Mouse (Mus musculus): ENCODE results near the gene 2810004N23Rik. TPM values are rescaled to one million over a fixed set of nuclear protein-coding genes. Genes with fewer than 3 reads are reported as not detected.

Gene 2810004N23Rik
- polyA plus RNA-seq, 2 experiments, result 13.5 to 17.9 TPM

DNA sequence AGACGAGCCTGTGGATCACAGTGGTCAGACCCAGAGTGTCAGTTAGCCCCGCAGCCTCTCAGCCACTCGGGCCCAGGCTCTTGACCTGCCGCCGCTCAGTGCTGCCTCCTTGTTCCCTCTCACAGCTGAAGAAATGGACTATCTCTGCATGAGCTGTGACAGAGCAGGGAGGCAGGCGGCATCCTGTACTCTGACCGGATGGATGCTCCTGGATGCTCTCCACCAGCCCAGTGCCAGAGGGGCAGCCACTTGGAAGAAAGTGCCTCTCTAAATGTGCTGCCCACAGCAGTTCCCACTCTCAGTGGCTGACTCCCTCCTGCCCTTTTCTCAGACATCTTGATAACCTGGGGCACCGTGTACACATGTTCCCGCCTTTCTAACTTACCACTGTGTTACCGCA lies 21.1 kb downstream of the 2810004N23Rik start:
- TF ChIP-seq CTCF (IDR thresholded peaks at IDR 0.05; ENCODE audit: low read depth) (no peak), EP300 (IDR thresholded peaks at IDR 0.05; ENCODE audit: low read depth) (no peak)
- 81% methylated on average over 10 of the region's 10 CpGs for WGBS (ENCODE audit: insufficient replicate concordance)
- H3K4me2 ChIP-seq (ENCODE audit: low read depth), result no peak overlapping the region
- H3K36me3 ChIP-seq (replicated peaks; ENCODE audit: control insufficient read depth, insufficient read depth, low read depth), result peaks cover 18% of the 10 kb centered on the region
- no peaks in the 10 kb centered on the region for H3K9me3 ChIP-seq (ENCODE audit: control insufficient read depth, low read length)
- no peak for DNase-seq (ENCODE audit: low read depth in 3 of 3, low spot score in 3 of 3)
- no peak overlapping the region for H3K4me3 ChIP-seq (ENCODE audit: insufficient read depth in 1 of 2, low read depth in 2 of 2, low read length in 2 of 2)
- H3K27ac ChIP-seq, result no peak overlapping the region
- H3K4me1 ChIP-seq (replicated peaks; ENCODE audit: control insufficient read depth in 2 of 2, insufficient read depth in 2 of 2, low read length in 1 of 2), result peaks cover 0 to 1% of the 10 kb centered on the region in 2 experiments; a peak in 1 of 4 replicates
- H3K27me3 ChIP-seq (ENCODE audit: control insufficient read depth, insufficient read depth, low read length), result no peaks in the 10 kb centered on the region
- ATAC-seq (ENCODE audit: insufficient read depth), result no peak
- H3K9ac ChIP-seq (replicated peaks), result no peak overlapping the region

DNA sequence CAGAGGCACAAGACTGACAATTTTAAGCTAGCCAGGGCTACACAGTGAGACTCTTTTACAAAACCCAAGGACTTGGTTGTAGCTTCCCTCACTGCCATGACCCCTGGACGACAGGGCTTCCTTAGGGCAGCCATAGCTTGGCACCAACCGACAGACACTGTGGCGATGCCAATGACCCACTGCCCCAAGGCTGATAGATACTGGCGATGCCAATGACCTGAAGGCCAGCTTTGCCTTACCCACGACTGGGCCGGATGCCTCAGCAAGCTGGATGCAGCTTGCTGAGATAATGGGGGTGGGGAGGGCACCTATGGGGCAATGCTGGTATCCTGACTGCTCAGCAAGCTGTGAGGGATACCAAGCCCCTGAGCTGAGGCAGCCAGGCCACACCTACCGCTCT lies 22.0 kb downstream of the 2810004N23Rik start:
- no peaks in the 10 kb centered on the region for H3K9me3 ChIP-seq (ENCODE audit: control insufficient read depth, low read length)
- DNase-seq (ENCODE audit: low read depth in 3 of 3, low spot score in 3 of 3) (no peak), ATAC-seq (ENCODE audit: insufficient read depth) (no peak)
- WGBS (ENCODE audit: insufficient replicate concordance), result 77% methylated on average over 7 of the region's 7 CpGs
- peaks cover 0 to 1% of the 10 kb centered on the region in 2 experiments; a peak in 1 of 4 replicates for H3K4me1 ChIP-seq (replicated peaks; ENCODE audit: control insufficient read depth in 2 of 2, insufficient read depth in 2 of 2, low read length in 1 of 2)
- H3K4me2 ChIP-seq (ENCODE audit: low read depth), result no peak overlapping the region
- no peak for TF ChIP-seq CTCF (IDR thresholded peaks at IDR 0.05; ENCODE audit: low read depth)
- TF ChIP-seq EP300 (IDR thresholded peaks at IDR 0.05; ENCODE audit: low read depth), result no peak
- no peak overlapping the region for H3K4me3 ChIP-seq (ENCODE audit: insufficient read depth in 1 of 2, low read depth in 2 of 2, low read length in 2 of 2)
- no peak overlapping the region for H3K9ac ChIP-seq (replicated peaks)
- H3K27ac ChIP-seq, result no peak overlapping the region
- H3K27me3 ChIP-seq (ENCODE audit: control insufficient read depth, insufficient read depth, low read length), result no peaks in the 10 kb centered on the region
- peaks cover 18% of the 10 kb centered on the region for H3K36me3 ChIP-seq (replicated peaks; ENCODE audit: control insufficient read depth, insufficient read depth, low read depth)

DNA sequence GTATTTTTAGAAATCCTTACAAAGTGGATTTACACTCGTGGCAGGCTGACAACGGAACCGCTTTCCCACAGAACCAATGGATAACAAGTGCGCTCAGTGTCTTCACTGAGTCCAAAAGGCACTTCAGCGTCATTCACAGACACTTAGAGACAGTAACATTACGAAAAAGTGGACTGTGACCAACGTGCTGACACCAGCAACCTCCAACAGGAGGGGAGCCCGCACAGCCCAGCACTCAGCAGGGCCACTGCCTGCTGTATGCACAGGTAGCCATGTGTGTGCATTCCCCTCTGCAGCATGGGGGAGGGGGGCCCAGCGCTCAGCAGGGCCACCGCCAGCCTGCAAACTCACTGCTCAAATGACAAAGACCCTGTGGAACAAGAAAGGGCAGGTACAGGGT lies 23.5 kb downstream of the 2810004N23Rik start:
- peaks cover 18% of the 10 kb centered on the region for H3K36me3 ChIP-seq (replicated peaks; ENCODE audit: control insufficient read depth, insufficient read depth, low read depth)
- WGBS (ENCODE audit: insufficient replicate concordance), result 80% methylated on average over 10 of the region's 10 CpGs
- H3K27me3 ChIP-seq (ENCODE audit: control insufficient read depth, insufficient read depth, low read length), result no peaks in the 10 kb centered on the region

DNA sequence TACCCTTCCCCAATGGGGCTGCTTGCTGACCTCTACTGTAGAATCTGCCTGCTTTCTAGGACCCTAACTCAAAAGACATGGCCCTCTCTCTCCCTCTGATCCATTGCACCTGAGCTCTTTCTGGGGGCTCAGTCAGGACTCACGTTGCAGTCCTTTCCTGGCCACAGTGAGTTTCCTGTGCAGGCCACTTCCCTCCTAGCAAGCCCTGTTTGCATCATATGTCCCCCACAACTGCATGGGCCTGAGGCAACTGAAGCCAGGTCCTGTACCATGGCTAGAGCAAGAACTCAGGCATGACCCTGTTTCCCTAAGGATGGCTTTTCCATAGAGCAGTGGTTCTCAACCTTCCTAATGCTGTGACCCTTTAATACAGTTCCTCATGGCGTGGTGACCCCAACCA lies 25.0 kb downstream of the 2810004N23Rik start:
- 33% methylated on average over 2 of the region's 2 CpGs for WGBS (ENCODE audit: insufficient replicate concordance)

More for the DNA sequence above, 23.5 kb downstream of the 2810004N23Rik start:
- H3K4me1 ChIP-seq (replicated peaks; ENCODE audit: control insufficient read depth in 2 of 2, insufficient read depth in 2 of 2, low read length in 1 of 2), result 0 out of 4 replicates have a peak, but pooled peaks cover 0 to 1% of the 10 kb centered on the region in 2 experiments
- H3K4me3 ChIP-seq (ENCODE audit: insufficient read depth in 1 of 2, low read depth in 2 of 2, low read length in 2 of 2), result no peak overlapping the region
- DNase-seq (ENCODE audit: low read depth in 3 of 3, low spot score in 3 of 3) (no peak), ATAC-seq (ENCODE audit: insufficient read depth) (no peak)
- TF ChIP-seq EP300 (IDR thresholded peaks at IDR 0.05; ENCODE audit: low read depth), result no peak
- no peak for TF ChIP-seq CTCF (IDR thresholded peaks at IDR 0.05; ENCODE audit: low read depth)
- no peak overlapping the region for H3K27ac ChIP-seq
- H3K4me2 ChIP-seq (ENCODE audit: low read depth), result no peak overlapping the region
- no peak overlapping the region for H3K9ac ChIP-seq (replicated peaks)
- H3K9me3 ChIP-seq (ENCODE audit: control insufficient read depth, low read length), result no peaks in the 10 kb centered on the region

DNA sequence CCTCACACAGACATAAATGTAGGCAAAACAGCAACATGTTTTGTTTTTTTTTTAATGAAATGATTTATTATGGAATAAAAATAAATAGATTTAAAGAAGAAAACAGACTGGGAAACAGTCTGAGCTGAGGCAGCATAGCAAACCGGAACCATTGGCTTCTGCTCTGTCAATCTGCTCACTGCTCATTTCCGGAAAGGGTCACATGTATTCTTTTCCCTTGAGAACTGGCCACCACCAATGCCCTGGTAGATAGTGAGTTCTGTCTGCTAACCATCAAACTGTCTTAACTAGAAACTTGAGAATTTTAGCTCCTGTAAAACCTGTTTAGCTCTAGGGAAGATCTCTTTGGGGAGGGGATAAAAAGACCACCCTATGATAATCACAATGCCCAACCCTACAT lies 26.0 kb downstream of the 2810004N23Rik start:
- TF ChIP-seq EP300 (IDR thresholded peaks at IDR 0.05; ENCODE audit: low read depth) (no peak), CTCF (IDR thresholded peaks at IDR 0.05; ENCODE audit: low read depth) (no peak)
- no peak overlapping the region for H3K9ac ChIP-seq (replicated peaks)

More for the DNA sequence above, 25.0 kb downstream of the 2810004N23Rik start:
- Histone ChIP-seq H3K36me3 (replicated peaks; ENCODE audit: control insufficient read depth, insufficient read depth, low read depth) (peaks cover 18% of the 10 kb centered on the region), H3K27ac (no peak overlapping the region), H3K4me3 (ENCODE audit: insufficient read depth in 1 of 2, low read depth in 2 of 2, low read length in 2 of 2) (no peak overlapping the region), H3K9ac (replicated peaks) (no peak overlapping the region), H3K4me2 (ENCODE audit: low read depth) (no peak overlapping the region), H3K27me3 (ENCODE audit: control insufficient read depth, insufficient read depth, low read length) (no peaks in the 10 kb centered on the region), H3K9me3 (ENCODE audit: control insufficient read depth, low read length) (no peaks in the 10 kb centered on the region), H3K4me1 (replicated peaks; ENCODE audit: control insufficient read depth in 2 of 2, insufficient read depth in 2 of 2, low read length in 1 of 2) (no peaks in the 10 kb centered on the region)
- no peak for DNase-seq (ENCODE audit: low read depth in 3 of 3, low spot score in 3 of 3)
- no peak for TF ChIP-seq EP300 (IDR thresholded peaks at IDR 0.05; ENCODE audit: low read depth)
- TF ChIP-seq CTCF (IDR thresholded peaks at IDR 0.05; ENCODE audit: low read depth), result no peak
- ATAC-seq (ENCODE audit: insufficient read depth), result no peak

More for the DNA sequence above, 26.0 kb downstream of the 2810004N23Rik start:
- DNase-seq (ENCODE audit: low read depth in 3 of 3, low spot score in 3 of 3), result no peak
- Histone ChIP-seq H3K36me3 (replicated peaks; ENCODE audit: control insufficient read depth, insufficient read depth, low read depth) (peaks cover 16% of the 10 kb centered on the region), H3K27ac (no peak overlapping the region), H3K9me3 (ENCODE audit: control insufficient read depth, low read length) (no peaks in the 10 kb centered on the region), H3K4me2 (ENCODE audit: low read depth) (no peak overlapping the region), H3K4me3 (ENCODE audit: insufficient read depth in 1 of 2, low read depth in 2 of 2, low read length in 2 of 2) (no peak overlapping the region), H3K27me3 (ENCODE audit: control insufficient read depth, insufficient read depth, low read length) (no peaks in the 10 kb centered on the region), H3K4me1 (replicated peaks; ENCODE audit: control insufficient read depth in 2 of 2, insufficient read depth in 2 of 2, low read length in 1 of 2) (no peaks in the 10 kb centered on the region)
- no peak for ATAC-seq (ENCODE audit: insufficient read depth)
- WGBS (ENCODE audit: insufficient replicate concordance), result 52% methylated on average over 2 of the region's 2 CpGs

Measured in liver, embryonic 14.5 days (tissue).